ENCODE assay signal across 11 mouse cellular contexts in the genomic region with DNA sequence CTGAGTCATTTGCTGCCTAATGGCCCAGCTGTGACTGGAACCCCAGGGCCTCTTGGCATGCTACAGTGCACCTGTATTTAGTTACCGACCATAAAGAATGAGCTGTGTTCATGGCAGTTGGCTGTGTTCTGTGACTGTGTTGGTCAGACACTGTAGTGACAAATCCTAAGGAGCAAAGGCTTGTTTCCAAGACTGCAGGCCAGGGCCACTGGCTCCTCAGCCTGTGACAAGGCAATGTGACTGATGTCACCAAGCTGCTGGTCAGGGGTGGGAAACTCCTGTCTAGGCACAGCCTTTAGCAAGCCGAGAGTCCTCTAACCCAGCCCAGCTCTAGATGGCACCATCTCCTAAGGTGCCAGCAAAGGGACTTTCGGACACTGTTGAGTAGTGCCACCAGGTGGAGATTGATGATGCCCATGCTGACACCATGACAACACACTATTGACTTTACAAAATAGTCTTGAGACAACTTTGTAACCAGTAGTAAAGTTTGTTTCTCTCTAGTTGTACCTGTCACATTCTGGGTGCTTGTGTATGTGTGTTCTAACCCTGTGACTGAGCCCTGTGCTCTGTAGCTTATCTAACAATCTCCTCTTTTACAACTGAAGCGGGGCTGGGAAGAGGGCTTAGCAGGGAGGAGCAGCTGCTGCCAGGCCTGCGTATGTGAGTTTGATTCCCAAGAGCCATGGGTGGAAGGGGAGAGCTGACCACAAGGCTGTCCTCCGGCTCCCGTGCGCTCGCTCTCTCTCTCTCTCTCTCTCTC. TPM values are rescaled to one million over a fixed set of nuclear protein-coding genes. Genes with fewer than 3 reads are reported as not detected.
A peak's percentile ranks its signal among the peaks of the same experiment; 100 is the strongest.
DNase-seq lines count a peak whose midpoint lies in the region; ATAC-seq and TF ChIP-seq lines count a peak whose summit lies in the region.
"Had no signal": no experiment of that assay in that cellular context is flagged by ENCODE, and none has a peak within 500 bp of the region (broad histone marks: within the 10 kb centered on the region; RNA-seq: fewer than 3 reads in every experiment).

No protein-coding gene starts in this region.

- H3K9me3 ChIP-seq in hindbrain, postnatal 0 days (ENCODE audit: low read length): no peaks in the 10 kb centered on the region
- no peaks in the 10 kb centered on the region for H3K9me3 ChIP-seq in hindbrain, embryonic 10.5 days
- H3K9me3 ChIP-seq in intestine, embryonic 15.5 days: no peaks in the 10 kb centered on the region
- H3K9me3 ChIP-seq: G1E; limb, embryonic 12.5 days had no signal

- TF ChIP-seq CTCF in hindbrain, postnatal 0 days (IDR thresholded peaks at IDR 0.05; ENCODE audit: low read depth): peak; percentile 47

- WGBS in hindbrain, postnatal 0 days: 76% methylated on average over 9 of the region's 9 CpGs
- 87% methylated on average over 9 of the region's 9 CpGs for WGBS in hindbrain, embryonic 10.5 days
- WGBS in intestine, embryonic 15.5 days: 62% methylated on average over 9 of the region's 9 CpGs

- H3K27me3 ChIP-seq in hindbrain, postnatal 0 days (ENCODE audit: insufficient read depth, low read length): no peaks in the 10 kb centered on the region
- no peaks in the 10 kb centered on the region for H3K27me3 ChIP-seq in hindbrain, embryonic 10.5 days (ENCODE audit: insufficient read depth, poor library complexity, severe bottlenecking)
- H3K27me3 ChIP-seq in intestine, embryonic 15.5 days (replicated peaks): no peaks in the 10 kb centered on the region
- H3K27me3 ChIP-seq: limb, embryonic 12.5 days had no signal

- H3K9ac ChIP-seq in hindbrain, postnatal 0 days (replicated peaks; ENCODE audit: low read length): no peak overlapping the region
- H3K9ac ChIP-seq in intestine, embryonic 15.5 days: no peak overlapping the region
- H3K9ac ChIP-seq: limb, embryonic 12.5 days had no signal

- no peaks in the 10 kb centered on the region for H3K36me3 ChIP-seq in hindbrain, postnatal 0 days (ENCODE audit: insufficient read depth, low read length)
- H3K36me3 ChIP-seq in hindbrain, embryonic 10.5 days: peaks cover 72% of the 10 kb centered on the region
- peaks cover 12% of the 10 kb centered on the region for H3K36me3 ChIP-seq in intestine, embryonic 15.5 days

- no peak overlapping the region for H3K4me3 ChIP-seq in hindbrain, postnatal 0 days (ENCODE audit: low read length)
- no peak overlapping the region for H3K4me3 ChIP-seq in hindbrain, embryonic 10.5 days
- H3K4me3 ChIP-seq in intestine, embryonic 15.5 days (replicated peaks): no peak overlapping the region
- H3K4me3 ChIP-seq: limb, embryonic 12.5 days had no signal

- no peak for ATAC-seq in hindbrain, postnatal 0 days
- ATAC-seq in intestine, embryonic 15.5 days: peak; percentile 45; the same call in 1 of the 2 replicates

- no peak for DNase-seq in hindbrain, postnatal 0 days (ENCODE audit: low spot score)
- DNase-seq in hindbrain, embryonic 10.5 days (ENCODE audit: low spot score): no peak
- DNase-seq in CD4-positive helper T cell, adult 2 months (ENCODE audit: low read depth, low spot score): peak; percentile 49
- DNase-seq in lung, postnatal 36 days: peak; percentile 44
- no peak for DNase-seq in adrenal gland, postnatal 10 days
- DNase-seq in cerebellum, postnatal 14 days: no peak
- no peak for DNase-seq in gastrocnemius, postnatal 14 days

- no peaks in the 10 kb centered on the region for H3K4me1 ChIP-seq in hindbrain, postnatal 0 days (ENCODE audit: insufficient read depth, low read length)
- H3K4me1 ChIP-seq in hindbrain, embryonic 10.5 days (replicated peaks): no peaks in the 10 kb centered on the region
- no peaks in the 10 kb centered on the region for H3K4me1 ChIP-seq in intestine, embryonic 15.5 days (replicated peaks)
- H3K4me1 ChIP-seq: limb, embryonic 12.5 days had no signal

- H3K27ac ChIP-seq in hindbrain, postnatal 0 days: no peak overlapping the region
- H3K27ac ChIP-seq in hindbrain, embryonic 10.5 days: no peak overlapping the region
- H3K27ac ChIP-seq in intestine, embryonic 15.5 days: no peak overlapping the region
- H3K27ac ChIP-seq: limb, embryonic 12.5 days had no signal

- no peak overlapping the region for H3K4me2 ChIP-seq in hindbrain, postnatal 0 days (ENCODE audit: low read depth, low read length)
- H3K4me2 ChIP-seq in intestine, embryonic 15.5 days (replicated peaks): no peak overlapping the region
- H3K4me2 ChIP-seq: limb, embryonic 12.5 days had no signal

- intact Hi-C loops in gastrocnemius, postnatal 14 days (cut with DNase I; ENCODE audit: low total_unique reads): no loop called here

RNA-seq across cellular contexts. Expression of gene Hcar2, which starts 44.6 kb away (rescaled TPM):
- not detected in 2 replicates for total RNA-seq in hindbrain, postnatal 0 days (2014; rRNA removed)
- not detected in 2 replicates for polyA plus RNA-seq in hindbrain, postnatal 0 days (2015; fragmentation: Nextera tagmentation; extraction: Ambion mirVana)
- 0.08 TPM in 1 of 2 replicates, not detected in the other for polyA plus RNA-seq in hindbrain, embryonic 10.5 days (2016; fragmentation: Nextera tagmentation; extraction: Ambion mirVana)
- polyA plus RNA-seq in intestine, embryonic 15.5 days (2015; fragmentation: Nextera tagmentation; extraction: Ambion mirVana): 0.09 TPM in 1 of 2 replicates, not detected in the other
- 1 to 10 TPM; 1.4 to 2.3 TPM for total RNA-seq in adrenal gland, postnatal 10 days (2021)
- total RNA-seq in gastrocnemius, postnatal 14 days (2021): not detected
- polyA plus RNA-seq: G1E; heart, embryonic 16.5 days had no signal

RNA-seq across cellular contexts. Expression of gene Hcar1, which starts 59.1 kb away (rescaled TPM):
- total RNA-seq in hindbrain, postnatal 0 days (2014; rRNA removed): 0.83 and 1.4 TPM in 2 replicates
- 0.63 and 0.88 TPM in 2 replicates for polyA plus RNA-seq in hindbrain, postnatal 0 days (2015; fragmentation: Nextera tagmentation; extraction: Ambion mirVana)
- not detected in 2 replicates for polyA plus RNA-seq in hindbrain, embryonic 10.5 days (2016; fragmentation: Nextera tagmentation; extraction: Ambion mirVana)
- polyA plus RNA-seq in intestine, embryonic 15.5 days (2015; fragmentation: Nextera tagmentation; extraction: Ambion mirVana): 2.3 and 2.8 TPM in 2 replicates
- 10 to 100 TPM in 1 of 2 experiments, 1 to 10 TPM in 1; 8.1 to 17.5 TPM for total RNA-seq in adrenal gland, postnatal 10 days (2021)
- total RNA-seq in gastrocnemius, postnatal 14 days (2021): under 1 TPM; 0.11 to 0.31 TPM
- polyA plus RNA-seq: G1E; limb, embryonic 12.5 days had no signal

Comparison
In these comparisons a context has a peak if more than half of its experiments do, and no peak if none do; other contexts are left out.
1. DNase-seq: peak in CD4-positive helper T cell, adult 2 months (single experiment) and lung, postnatal 36 days (single experiment); none in hindbrain, postnatal 0 days (single experiment), hindbrain, embryonic 10.5 days (single experiment), adrenal gland, postnatal 10 days (single experiment), cerebellum, postnatal 14 days (0 of 2) and gastrocnemius, postnatal 14 days (single experiment).